Mouse (Mus musculus): Measurements from ENCODE around the gene Cct8. TPM values are rescaled to one million over a fixed set of nuclear protein-coding genes. Genes with fewer than 3 reads are reported as not detected.

Gene Cct8
- polyA plus RNA-seq (2015; fragmentation: Nextera tagmentation; extraction: Ambion mirVana): 462 and 493 TPM in 2 replicates

DNA sequence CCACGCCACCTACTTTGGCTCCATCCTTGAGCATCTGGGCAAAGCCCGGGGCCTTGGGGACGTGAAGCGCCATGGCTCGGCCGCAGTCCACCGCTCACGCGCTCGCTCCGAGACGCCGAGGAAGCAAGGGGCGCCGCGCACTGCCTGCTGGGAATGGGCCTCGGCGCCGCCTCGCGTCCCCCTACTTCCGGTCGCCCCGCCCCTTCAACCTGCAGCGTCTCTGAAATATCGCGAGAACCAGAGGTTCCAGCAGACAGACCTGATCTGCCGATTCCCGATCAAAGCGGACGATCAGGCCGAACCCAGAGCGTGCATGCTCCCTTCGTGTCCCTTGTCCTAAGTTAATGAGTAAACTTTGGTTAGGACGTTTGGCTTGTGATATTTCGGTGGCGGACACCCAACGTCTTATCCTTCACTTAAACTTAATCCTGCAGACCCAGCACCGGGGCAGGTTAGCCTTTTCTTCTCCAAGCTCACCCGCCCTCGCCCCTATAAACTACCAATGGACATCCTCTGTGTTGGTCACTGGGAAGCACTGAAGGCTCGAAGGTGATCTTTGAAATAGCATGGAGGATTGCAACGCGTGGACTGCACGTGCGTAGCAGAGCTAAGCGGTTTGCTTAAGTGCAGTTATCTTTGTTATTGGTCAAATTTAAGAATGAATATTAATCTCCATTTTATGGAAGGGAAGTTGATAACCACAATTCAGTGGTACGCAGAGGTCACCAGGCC, at the start of gene Cct8:
Gene Cct8, minus strand, starts transcription at position 158 of the 732 bp plus-strand sequence.
- H3K9me3 ChIP-seq (ENCODE audit: low read length): no peaks in the 10 kb centered on the region
- peak; percentile 96 for ATAC-seq (ENCODE audit: low FRiP score, low TSS enrichment)
- H3K36me3 ChIP-seq (ENCODE audit: insufficient read depth, low read length): peaks cover 17% of the 10 kb centered on the region
- H3K4me3 ChIP-seq (ENCODE audit: low read length): peak within 1 kb of the TSS; percentile 88
- peak within 1 kb of the TSS; percentile 91 for H3K4me2 ChIP-seq (replicated peaks; ENCODE audit: low read depth, low read length)
- WGBS: under 1% methylated on average over 48 of the region's 48 CpGs
- H3K9ac ChIP-seq (replicated peaks; ENCODE audit: low read length): peak within 1 kb of the TSS; percentile 93
- H3K4me1 ChIP-seq (ENCODE audit: insufficient read depth, low read length): peaks cover 17% of the 10 kb centered on the region
- peak within 1 kb of the TSS; percentile 95 for H3K27ac ChIP-seq (ENCODE audit: low read length)
- no peaks in the 10 kb centered on the region for H3K27me3 ChIP-seq (ENCODE audit: insufficient read depth, low read length)

- H3K36me3 ChIP-seq (ENCODE audit: insufficient read depth, low read length): no peaks in the 10 kb centered on the region
- no peaks in the 10 kb centered on the region for H3K9me3 ChIP-seq (ENCODE audit: low read length)
- WGBS: 41% methylated on average over 10 of the region's 10 CpGs
- H3K4me1 ChIP-seq (ENCODE audit: insufficient read depth, low read length): peaks cover 13% of the 10 kb centered on the region
- no peak overlapping the region for H3K4me3 ChIP-seq (ENCODE audit: low read length)
- H3K4me2 ChIP-seq (replicated peaks; ENCODE audit: low read depth, low read length): no peak overlapping the region
- peak; percentile 55; the same call in 1 of the 2 replicates for ATAC-seq (ENCODE audit: low FRiP score, low TSS enrichment)
- H3K27me3 ChIP-seq (ENCODE audit: insufficient read depth, low read length): no peaks in the 10 kb centered on the region
- H3K27ac ChIP-seq (ENCODE audit: low read length): no peak overlapping the region
- no peak overlapping the region for H3K9ac ChIP-seq (replicated peaks; ENCODE audit: low read length)
Measured at GRCm38 (mm10) chr16:87528755-87529154, 33.1 kb upstream of the Cct8 start.

GRCm38 (mm10) chr16:87527553-87528249, 32.0 kb upstream of the Cct8 start:
- H3K4me2 ChIP-seq (replicated peaks; ENCODE audit: low read depth, low read length): no peak overlapping the region
- no peak overlapping the region for H3K4me3 ChIP-seq (ENCODE audit: low read length)
- peaks cover 13% of the 10 kb centered on the region for H3K4me1 ChIP-seq (ENCODE audit: insufficient read depth, low read length)
- WGBS: 30% methylated on average over 8 of the region's 8 CpGs
- H3K27me3 ChIP-seq (ENCODE audit: insufficient read depth, low read length): no peaks in the 10 kb centered on the region
- peak; percentile 41; the same call in 1 of the 2 replicates for ATAC-seq (ENCODE audit: low FRiP score, low TSS enrichment)
- no peaks in the 10 kb centered on the region for H3K36me3 ChIP-seq (ENCODE audit: insufficient read depth, low read length)
- no peaks in the 10 kb centered on the region for H3K9me3 ChIP-seq (ENCODE audit: low read length)
- no peak overlapping the region for H3K9ac ChIP-seq (replicated peaks; ENCODE audit: low read length)
- H3K27ac ChIP-seq (ENCODE audit: low read length): no peak overlapping the region

DNA sequence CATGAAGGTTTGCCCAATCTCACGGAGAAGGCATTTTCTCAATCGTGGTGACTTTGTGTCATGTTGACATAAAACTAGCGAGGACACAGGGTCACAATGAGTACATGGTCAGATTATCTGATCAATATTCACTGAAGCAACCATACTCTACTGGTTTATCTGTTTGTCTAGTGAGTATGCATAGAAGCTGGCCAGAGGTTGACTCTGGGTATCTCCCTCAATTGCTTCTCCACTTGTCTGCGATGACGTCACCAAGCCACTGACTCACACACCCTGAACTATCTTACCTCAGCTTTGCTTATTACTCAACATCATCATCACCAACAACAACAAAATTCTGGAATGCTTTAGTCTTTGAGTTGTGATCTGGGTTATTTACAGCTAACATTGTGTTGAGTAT, 28.6 kb upstream of the Cct8 start:
- Histone ChIP-seq H3K9ac (replicated peaks; ENCODE audit: low read length) (no peak overlapping the region), H3K27ac (ENCODE audit: low read length) (no peak overlapping the region), H3K4me2 (replicated peaks; ENCODE audit: low read depth, low read length) (no peak overlapping the region), H3K4me3 (ENCODE audit: low read length) (no peak overlapping the region), H3K9me3 (ENCODE audit: low read length) (no peaks in the 10 kb centered on the region), H3K36me3 (ENCODE audit: insufficient read depth, low read length) (no peaks in the 10 kb centered on the region), H3K27me3 (ENCODE audit: insufficient read depth, low read length) (no peaks in the 10 kb centered on the region), H3K4me1 (ENCODE audit: insufficient read depth, low read length) (peaks cover 8% of the 10 kb centered on the region)
- no peak for ATAC-seq (ENCODE audit: low FRiP score, low TSS enrichment)
- WGBS: 89% methylated on average over 5 of the region's 5 CpGs

- Histone ChIP-seq H3K36me3 (ENCODE audit: insufficient read depth, low read length) (no peaks in the 10 kb centered on the region), H3K4me2 (replicated peaks; ENCODE audit: low read depth, low read length) (no peak overlapping the region), H3K9ac (replicated peaks; ENCODE audit: low read length) (no peak overlapping the region), H3K9me3 (ENCODE audit: low read length) (no peaks in the 10 kb centered on the region), H3K4me3 (ENCODE audit: low read length) (no peak overlapping the region), H3K4me1 (ENCODE audit: insufficient read depth, low read length) (peaks cover 3% of the 10 kb centered on the region; the same call in 1 of the 2 replicates), H3K27ac (ENCODE audit: low read length) (no peak overlapping the region), H3K27me3 (ENCODE audit: insufficient read depth, low read length) (no peaks in the 10 kb centered on the region)
- WGBS: 84% methylated on average over 14 of the region's 14 CpGs
- ATAC-seq (ENCODE audit: low FRiP score, low TSS enrichment): no peak
Measured at GRCm38 (mm10) chr16:87512331-87512730, 16.7 kb upstream of the Cct8 start.

GRCm38 (mm10) chr16:87511706-87512105, 16.0 kb upstream of the Cct8 start:
- no peaks in the 10 kb centered on the region; the same call in 1 of the 2 replicates for H3K4me1 ChIP-seq (ENCODE audit: insufficient read depth, low read length)
- no peaks in the 10 kb centered on the region for H3K27me3 ChIP-seq (ENCODE audit: insufficient read depth, low read length)
- no peak overlapping the region for H3K4me2 ChIP-seq (replicated peaks; ENCODE audit: low read depth, low read length)
- no peak overlapping the region for H3K4me3 ChIP-seq (ENCODE audit: low read length)
- no peak overlapping the region for H3K9ac ChIP-seq (replicated peaks; ENCODE audit: low read length)
- no peak overlapping the region for H3K27ac ChIP-seq (ENCODE audit: low read length)
- H3K9me3 ChIP-seq (ENCODE audit: low read length): no peaks in the 10 kb centered on the region
- WGBS: 55% methylated on average over 5 of the region's 5 CpGs
- no peaks in the 10 kb centered on the region for H3K36me3 ChIP-seq (ENCODE audit: insufficient read depth, low read length)
- no peak for ATAC-seq (ENCODE audit: low FRiP score, low TSS enrichment)

DNA sequence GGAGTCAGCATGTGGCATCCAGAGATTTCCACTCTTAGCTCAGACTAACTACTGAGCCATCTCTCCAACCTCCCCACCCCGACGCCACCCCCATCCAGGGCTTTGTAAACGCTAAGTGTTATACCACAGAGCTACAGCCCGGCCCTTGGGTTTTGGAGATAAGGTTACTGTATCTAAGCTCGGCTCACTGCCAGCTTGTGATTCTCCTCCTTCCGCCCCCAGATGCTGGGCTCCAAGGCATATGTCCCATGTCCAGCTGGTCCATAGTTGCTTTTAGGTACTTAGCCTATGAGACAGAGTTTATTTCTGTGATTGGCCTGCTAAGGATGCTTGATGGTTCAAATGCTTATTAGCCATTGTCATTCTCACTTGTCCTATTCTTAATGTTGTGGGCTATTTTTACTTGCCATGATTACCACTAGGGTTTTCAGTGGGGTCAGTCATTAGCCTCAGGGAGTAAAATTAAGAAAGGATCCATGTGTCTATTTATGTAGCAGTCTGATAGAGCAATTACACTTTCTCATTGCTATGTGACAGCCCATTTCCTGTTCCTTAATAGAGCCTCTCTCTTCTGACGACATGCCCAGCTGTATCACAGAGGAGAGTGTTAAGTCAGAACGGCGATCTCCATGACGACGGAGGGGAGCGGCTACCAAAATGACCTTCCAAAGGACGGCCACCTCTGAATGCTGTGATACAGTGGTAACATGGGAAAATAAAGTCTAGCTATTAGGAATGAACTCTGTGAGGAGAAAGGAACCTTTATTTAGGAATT, 5.8 kb upstream of the Cct8 start:
- 33% methylated on average over 13 of the region's 13 CpGs for WGBS
- Histone ChIP-seq H3K27me3 (ENCODE audit: insufficient read depth, low read length) (no peaks in the 10 kb centered on the region), H3K27ac (ENCODE audit: low read length) (0 out of 2 replicates have a peak overlapping the region, but pooled peaks have one; percentile 11), H3K4me1 (ENCODE audit: insufficient read depth, low read length) (peaks cover 7% of the 10 kb centered on the region), H3K4me2 (replicated peaks; ENCODE audit: low read depth, low read length) (no peak overlapping the region), H3K36me3 (ENCODE audit: insufficient read depth, low read length) (no peaks in the 10 kb centered on the region), H3K9me3 (ENCODE audit: low read length) (no peaks in the 10 kb centered on the region), H3K9ac (replicated peaks; ENCODE audit: low read length) (no peak overlapping the region), H3K4me3 (ENCODE audit: low read length) (no peak overlapping the region)
- peak; percentile 72; the same call in 1 of the 2 replicates for ATAC-seq (ENCODE audit: low FRiP score, low TSS enrichment)

- Histone ChIP-seq H3K4me3 (ENCODE audit: low read length) (no peak overlapping the region), H3K4me1 (ENCODE audit: insufficient read depth, low read length) (peaks cover 10% of the 10 kb centered on the region), H3K27me3 (ENCODE audit: insufficient read depth, low read length) (no peaks in the 10 kb centered on the region), H3K9ac (replicated peaks; ENCODE audit: low read length) (no peak overlapping the region), H3K9me3 (ENCODE audit: low read length) (no peaks in the 10 kb centered on the region), H3K27ac (ENCODE audit: low read length) (no peak overlapping the region), H3K36me3 (ENCODE audit: insufficient read depth, low read length) (no peaks in the 10 kb centered on the region), H3K4me2 (replicated peaks; ENCODE audit: low read depth, low read length) (no peak overlapping the region)
- WGBS: 71% methylated on average over 6 of the region's 6 CpGs
- no peak for ATAC-seq (ENCODE audit: low FRiP score, low TSS enrichment)
Measured at GRCm38 (mm10) chr16:87499556-87499955, 3.9 kb upstream of the Cct8 start.

- H3K9ac ChIP-seq (replicated peaks; ENCODE audit: low read length): no peak overlapping the region
- no peak overlapping the region for H3K4me3 ChIP-seq (ENCODE audit: low read length)
- no peak for ATAC-seq (ENCODE audit: low FRiP score, low TSS enrichment)
- H3K4me1 ChIP-seq (ENCODE audit: insufficient read depth, low read length): peaks cover 17% of the 10 kb centered on the region
- H3K4me2 ChIP-seq (replicated peaks; ENCODE audit: low read depth, low read length): no peak overlapping the region; the same call in 1 of the 2 replicates
- 86% methylated on average over 6 of the region's 6 CpGs for WGBS
- no peak overlapping the region for H3K27ac ChIP-seq (ENCODE audit: low read length)
- peaks cover 6% of the 10 kb centered on the region for H3K36me3 ChIP-seq (ENCODE audit: insufficient read depth, low read length)
- H3K9me3 ChIP-seq (ENCODE audit: low read length): no peaks in the 10 kb centered on the region
- H3K27me3 ChIP-seq (ENCODE audit: insufficient read depth, low read length): no peaks in the 10 kb centered on the region
Measured at GRCm38 (mm10) chr16:87497171-87497570, 1.5 kb upstream of the Cct8 start.

Data from kidney, embryonic 16.5 days (tissue).